Mouse (Mus musculus) heart, postnatal 0 days (tissue): ENCODE data around the gene Ccr4.

Experiments used
- CTCF ChIP-seq: IDR thresholded peaks from 2 replicates; pipeline ENCODE4 v1.5.1; 2016; ENCODE audit warnings: antibody characterized with exemption, control low read depth, low read depth
- EP300 ChIP-seq: IDR thresholded peaks from 2 replicates; pipeline ENCODE4 v1.6.1; 2016; ENCODE audit warnings: antibody characterized with exemption, low read depth

DNA sequence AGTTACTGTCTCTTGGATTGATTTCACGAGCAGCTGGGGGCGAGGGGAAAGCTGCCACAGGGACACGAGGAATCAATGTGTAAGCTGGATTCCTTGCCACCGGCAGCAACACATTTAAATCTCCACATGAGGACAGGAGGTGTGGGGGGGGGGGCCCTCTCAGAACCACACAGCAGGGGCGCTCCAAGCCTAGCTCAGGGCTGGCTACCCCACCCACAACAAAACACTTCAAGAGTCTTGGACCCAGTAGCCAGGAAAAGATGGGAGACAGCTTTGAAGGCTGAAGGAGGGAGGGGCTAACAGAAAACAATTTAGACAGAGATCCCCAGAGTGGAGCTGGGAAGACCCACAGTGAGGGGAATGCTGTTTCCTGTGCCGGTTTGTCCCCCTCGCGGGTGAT lies 21.2 kb upstream of the Ccr4 start:
- TF ChIP-seq CTCF (no peak), EP300 (no peak)
